Mouse (Mus musculus) ES-Bruce4 (cell line): ENCODE measurements around the gene Arhgap10.

Experiments
- CTCF ChIP-seq: IDR thresholded peaks from one replicate; pipeline ENCODE4 v1.8.1; 2011; ENCODE audit warnings: low read depth, low read length
- EP300 ChIP-seq: IDR thresholded peaks from 2 replicates; pipeline ENCODE4 v1.6.1; 2011; ENCODE audit warnings: low read depth, low read length; ENCODE audit not compliant: insufficient read depth
- POLR2A ChIP-seq: IDR thresholded peaks from one replicate; pipeline ENCODE4 v1.8.1; 2011; ENCODE audit warnings: low read length; ENCODE audit not compliant: insufficient read depth

- no peak for TF ChIP-seq CTCF
- TF ChIP-seq POLR2A, result no peak
- no peak for TF ChIP-seq EP300
These were observed 66.7 kb downstream of the Arhgap10 start for GRCm38 (mm10) chr8:77451052-77451451.
